Mouse (Mus musculus): Measurements from ENCODE around the gene Ptprt. TPM values are rescaled to one million over a fixed set of nuclear protein-coding genes. Genes with fewer than 3 reads are reported as not detected.

Gene Ptprt
- polyA plus RNA-seq, 1 experiment from 2014 or later: 0.26 TPM

DNA sequence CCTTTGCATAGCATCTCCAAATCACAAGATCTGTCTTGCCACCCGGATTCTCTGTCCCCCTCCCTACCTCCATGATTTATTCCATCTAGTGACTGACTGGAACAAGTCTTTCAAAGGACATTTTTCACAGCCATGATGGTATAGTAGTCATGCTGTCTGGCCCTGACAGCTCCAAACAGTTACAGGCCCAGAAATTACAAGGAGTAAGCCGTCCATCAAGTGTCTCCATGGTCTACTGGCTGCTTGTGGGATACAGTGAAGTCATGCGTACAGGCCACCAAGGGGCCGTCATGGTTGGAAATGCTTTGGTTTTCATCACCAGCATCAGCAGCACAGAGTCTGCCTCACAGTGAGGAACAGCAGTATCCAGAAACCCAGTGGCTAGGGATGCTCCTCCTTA lies 156.1 kb downstream of the Ptprt start:
- no peak overlapping the region for H3K4me2 ChIP-seq (ENCODE audit: low read depth, low read length)
- no peaks in the 10 kb centered on the region for H3K36me3 ChIP-seq (ENCODE audit: control insufficient read depth, insufficient read depth, low read length)
- no peak overlapping the region for H3K27ac ChIP-seq (ENCODE audit: low read length)
- H3K27me3 ChIP-seq (ENCODE audit: control insufficient read depth, insufficient read depth, low read length): no peaks in the 10 kb centered on the region
- WGBS: 81% methylated on average over 4 of the region's 4 CpGs
- H3K4me1 ChIP-seq (ENCODE audit: control insufficient read depth, insufficient read depth, low read length): no peaks in the 10 kb centered on the region
- no peak overlapping the region for H3K4me3 ChIP-seq (replicated peaks; ENCODE audit: low read length)
- no peak for ATAC-seq (ENCODE audit: insufficient read depth, low FRiP score)
- H3K9ac ChIP-seq (ENCODE audit: low read length): no peak overlapping the region
- H3K9me3 ChIP-seq (replicated peaks; ENCODE audit: control insufficient read depth, low read length): no peaks in the 10 kb centered on the region

DNA sequence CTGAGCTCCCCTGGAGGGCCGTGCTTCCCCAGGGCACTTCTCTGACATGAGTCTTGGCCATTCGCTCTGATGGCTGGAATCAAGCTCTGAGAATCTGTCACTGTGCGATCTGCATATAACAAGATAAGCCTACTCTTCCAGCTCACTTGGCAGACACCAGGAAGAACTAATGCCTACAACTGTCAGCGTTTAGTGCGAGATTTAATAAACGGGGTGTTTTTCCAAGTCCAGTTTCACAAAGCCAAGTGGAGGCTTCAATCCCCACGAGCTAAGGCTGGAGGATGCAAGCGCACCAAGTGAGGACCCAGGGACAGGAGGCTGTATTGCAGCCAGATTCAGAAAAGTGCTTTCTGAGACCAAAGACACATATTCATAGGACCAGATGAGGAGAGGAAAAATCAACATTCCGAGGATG lies 161.4 kb downstream of the Ptprt start:
- no peak for ATAC-seq (ENCODE audit: insufficient read depth, low FRiP score)
- Histone ChIP-seq H3K9ac (ENCODE audit: low read length) (no peak overlapping the region), H3K9me3 (replicated peaks; ENCODE audit: control insufficient read depth, low read length) (no peaks in the 10 kb centered on the region), H3K27ac (ENCODE audit: low read length) (no peak overlapping the region), H3K36me3 (ENCODE audit: control insufficient read depth, insufficient read depth, low read length) (no peaks in the 10 kb centered on the region), H3K27me3 (ENCODE audit: control insufficient read depth, insufficient read depth, low read length) (no peaks in the 10 kb centered on the region), H3K4me3 (replicated peaks; ENCODE audit: low read length) (no peak overlapping the region), H3K4me1 (ENCODE audit: control insufficient read depth, insufficient read depth, low read length) (no peaks in the 10 kb centered on the region), H3K4me2 (ENCODE audit: low read depth, low read length) (no peak overlapping the region)
- 77% methylated on average over 9 of the region's 9 CpGs for WGBS

DNA sequence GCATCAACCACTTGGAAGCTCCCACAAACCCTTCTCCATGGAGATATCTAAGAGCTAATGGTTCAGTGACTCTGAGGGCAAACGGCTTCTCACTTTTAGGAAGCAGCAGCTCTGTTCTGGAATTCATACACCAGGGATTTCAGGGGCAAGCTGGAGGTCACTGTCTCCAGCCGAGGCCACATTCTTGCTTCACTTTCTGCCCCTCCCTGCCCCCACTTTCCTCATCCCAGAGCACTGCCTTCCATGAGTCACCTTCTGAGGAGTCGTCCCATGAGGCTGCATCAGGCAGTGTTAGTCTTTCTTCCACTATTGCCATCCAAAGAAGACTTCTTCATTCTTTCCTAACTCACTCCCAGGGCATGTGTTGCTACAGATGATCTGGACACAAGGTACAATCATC lies 162.8 kb downstream of the Ptprt start:
- H3K27ac ChIP-seq (ENCODE audit: low read length): no peak overlapping the region
- H3K4me1 ChIP-seq (ENCODE audit: control insufficient read depth, insufficient read depth, low read length): no peaks in the 10 kb centered on the region
- no peaks in the 10 kb centered on the region for H3K27me3 ChIP-seq (ENCODE audit: control insufficient read depth, insufficient read depth, low read length)
- ATAC-seq (ENCODE audit: insufficient read depth, low FRiP score): no peak
- no peaks in the 10 kb centered on the region for H3K9me3 ChIP-seq (replicated peaks; ENCODE audit: control insufficient read depth, low read length)
- no peaks in the 10 kb centered on the region for H3K36me3 ChIP-seq (ENCODE audit: control insufficient read depth, insufficient read depth, low read length)
- no peak overlapping the region for H3K4me2 ChIP-seq (ENCODE audit: low read depth, low read length)
- H3K9ac ChIP-seq (ENCODE audit: low read length): no peak overlapping the region
- no peak overlapping the region for H3K4me3 ChIP-seq (replicated peaks; ENCODE audit: low read length)
- 47% methylated on average over 3 of the region's 3 CpGs for WGBS

DNA sequence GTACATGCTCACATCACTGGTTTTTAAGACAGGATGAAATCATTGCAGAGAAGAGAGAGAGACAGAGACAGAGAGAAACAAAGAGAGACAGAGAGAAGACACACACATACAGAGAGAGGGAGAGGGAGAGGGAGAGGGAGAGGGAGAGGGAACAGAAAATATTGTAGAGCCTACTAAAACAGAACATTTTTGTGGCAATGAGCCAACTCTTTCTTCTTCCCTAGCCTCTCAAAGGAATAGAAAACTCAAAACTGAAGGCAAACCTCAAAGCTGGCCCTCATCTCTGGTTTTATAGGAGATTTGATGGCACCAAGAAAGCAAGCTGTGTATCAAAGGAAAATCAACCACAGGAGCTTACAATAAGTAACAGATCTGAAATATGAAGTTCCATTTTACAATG lies 176.9 kb downstream of the Ptprt start:
- ATAC-seq (ENCODE audit: insufficient read depth, low FRiP score): no peak
- Histone ChIP-seq H3K36me3 (ENCODE audit: control insufficient read depth, insufficient read depth, low read length) (no peaks in the 10 kb centered on the region), H3K4me3 (replicated peaks; ENCODE audit: low read length) (no peak overlapping the region), H3K27ac (ENCODE audit: low read length) (no peak overlapping the region), H3K4me2 (ENCODE audit: low read depth, low read length) (no peak overlapping the region), H3K9ac (ENCODE audit: low read length) (no peak overlapping the region), H3K9me3 (replicated peaks; ENCODE audit: control insufficient read depth, low read length) (no peaks in the 10 kb centered on the region), H3K4me1 (ENCODE audit: control insufficient read depth, insufficient read depth, low read length) (no peaks in the 10 kb centered on the region), H3K27me3 (ENCODE audit: control insufficient read depth, insufficient read depth, low read length) (no peaks in the 10 kb centered on the region)

DNA sequence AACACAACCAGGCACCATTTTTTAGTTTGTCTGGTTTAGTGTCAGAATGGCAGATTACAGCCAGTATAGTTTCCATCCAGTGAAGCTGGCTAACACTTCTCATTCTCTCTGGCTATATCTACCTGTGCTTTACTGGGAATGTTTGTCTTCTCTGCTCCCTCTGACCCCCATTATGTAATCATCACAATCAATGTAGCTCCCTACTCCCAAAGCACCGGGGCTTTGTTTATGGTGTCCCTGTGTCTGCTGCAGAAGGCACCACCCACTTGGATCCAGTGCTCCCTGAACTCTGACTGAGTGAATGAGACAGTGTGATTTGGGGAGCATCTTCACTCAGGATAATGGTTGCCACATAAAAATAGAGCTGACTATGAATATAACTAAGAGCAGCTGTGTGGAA lies 217.8 kb downstream of the Ptprt start:
- H3K27me3 ChIP-seq (ENCODE audit: control insufficient read depth, insufficient read depth, low read length): no peaks in the 10 kb centered on the region
- H3K36me3 ChIP-seq (ENCODE audit: control insufficient read depth, insufficient read depth, low read length): no peaks in the 10 kb centered on the region
- 13% methylated on average over 1 of the region's 1 CpGs for WGBS
- H3K4me1 ChIP-seq (ENCODE audit: control insufficient read depth, insufficient read depth, low read length): no peaks in the 10 kb centered on the region
- H3K4me3 ChIP-seq (replicated peaks; ENCODE audit: low read length): no peak overlapping the region
- no peak overlapping the region for H3K27ac ChIP-seq (ENCODE audit: low read length)
- H3K9me3 ChIP-seq (replicated peaks; ENCODE audit: control insufficient read depth, low read length): no peaks in the 10 kb centered on the region
- no peak for ATAC-seq (ENCODE audit: insufficient read depth, low FRiP score)
- no peak overlapping the region for H3K4me2 ChIP-seq (ENCODE audit: low read depth, low read length)
- H3K9ac ChIP-seq (ENCODE audit: low read length): no peak overlapping the region

DNA sequence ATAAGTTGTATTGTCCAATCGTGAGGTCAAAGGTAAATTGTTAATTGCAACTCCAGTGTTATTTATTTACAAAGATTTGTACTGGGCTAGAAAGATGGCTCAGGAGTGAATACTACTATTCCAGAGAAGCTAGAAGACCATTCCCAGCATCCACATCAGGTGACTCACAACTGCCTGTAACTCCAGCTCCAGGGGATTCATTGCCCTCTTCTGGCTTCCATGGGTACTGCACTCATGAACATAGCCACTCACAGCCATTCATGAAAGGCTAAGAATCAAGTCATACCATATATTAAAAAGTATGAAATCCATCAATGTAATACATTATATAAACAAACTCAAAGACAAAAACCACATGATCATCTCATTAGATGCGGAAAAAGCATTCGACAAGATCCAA lies 224.3 kb downstream of the Ptprt start:
- Histone ChIP-seq H3K9me3 (replicated peaks; ENCODE audit: control insufficient read depth, low read length) (no peaks in the 10 kb centered on the region), H3K9ac (ENCODE audit: low read length) (no peak overlapping the region), H3K4me2 (ENCODE audit: low read depth, low read length) (no peak overlapping the region), H3K4me3 (replicated peaks; ENCODE audit: low read length) (no peak overlapping the region), H3K36me3 (ENCODE audit: control insufficient read depth, insufficient read depth, low read length) (no peaks in the 10 kb centered on the region), H3K27ac (ENCODE audit: low read length) (no peak overlapping the region), H3K4me1 (ENCODE audit: control insufficient read depth, insufficient read depth, low read length) (no peaks in the 10 kb centered on the region), H3K27me3 (ENCODE audit: control insufficient read depth, insufficient read depth, low read length) (no peaks in the 10 kb centered on the region)
- 88% methylated on average over 3 of the region's 3 CpGs for WGBS
- no peak for ATAC-seq (ENCODE audit: insufficient read depth, low FRiP score)

DNA sequence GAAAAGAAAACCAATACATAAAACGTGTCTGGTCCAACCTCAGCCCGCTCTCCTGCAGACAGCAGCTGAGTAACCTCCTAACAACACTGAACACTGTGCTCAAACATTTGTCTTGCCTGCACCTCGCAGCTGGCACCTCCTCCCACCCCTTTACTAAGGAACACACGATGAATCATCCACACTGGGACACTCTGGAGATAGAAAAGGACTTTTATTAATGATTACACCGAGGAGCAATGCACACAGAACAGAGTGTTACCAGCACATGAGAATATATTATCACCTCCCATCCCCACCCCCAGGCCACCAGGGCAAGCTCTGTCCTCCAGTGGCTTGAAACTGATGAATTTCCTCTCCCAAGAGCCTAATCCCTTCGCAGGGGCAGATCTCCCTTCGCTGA lies 230.8 kb downstream of the Ptprt start:
- no peaks in the 10 kb centered on the region for H3K27me3 ChIP-seq (ENCODE audit: control insufficient read depth, insufficient read depth, low read length)
- H3K36me3 ChIP-seq (ENCODE audit: control insufficient read depth, insufficient read depth, low read length): no peaks in the 10 kb centered on the region
- ATAC-seq (ENCODE audit: insufficient read depth, low FRiP score): no peak
- H3K4me3 ChIP-seq (replicated peaks; ENCODE audit: low read length): no peak overlapping the region
- 20% methylated on average over 7 of the region's 7 CpGs for WGBS
- H3K9ac ChIP-seq (ENCODE audit: low read length): no peak overlapping the region
- H3K27ac ChIP-seq (ENCODE audit: low read length): no peak overlapping the region
- H3K4me1 ChIP-seq (ENCODE audit: control insufficient read depth, insufficient read depth, low read length): no peaks in the 10 kb centered on the region
- H3K9me3 ChIP-seq (replicated peaks; ENCODE audit: control insufficient read depth, low read length): no peaks in the 10 kb centered on the region
- H3K4me2 ChIP-seq (ENCODE audit: low read depth, low read length): no peak overlapping the region

DNA sequence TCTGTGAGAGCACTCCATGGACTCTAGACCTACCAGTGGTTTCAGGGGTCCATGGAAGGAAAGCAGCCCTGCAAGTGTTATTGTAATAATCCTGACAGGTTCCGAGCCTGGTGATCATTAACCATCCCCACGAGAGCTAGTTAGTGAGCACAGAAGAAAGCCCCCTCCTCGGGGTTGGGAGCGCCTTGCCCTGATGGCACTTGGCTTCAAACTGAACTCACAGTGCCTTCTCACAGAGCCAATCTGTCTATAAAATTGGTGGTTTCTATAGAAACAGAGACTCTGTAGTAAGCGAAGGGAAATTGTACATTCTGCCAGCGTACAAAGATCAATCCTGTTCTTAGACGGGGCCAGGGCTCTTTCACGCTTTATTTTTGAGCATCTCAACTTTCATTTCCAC lies 234.8 kb downstream of the Ptprt start:
- 85% methylated on average over 8 of the region's 8 CpGs for WGBS
- Histone ChIP-seq H3K9me3 (replicated peaks; ENCODE audit: control insufficient read depth, low read length) (no peaks in the 10 kb centered on the region), H3K4me2 (ENCODE audit: low read depth, low read length) (no peak overlapping the region), H3K9ac (ENCODE audit: low read length) (no peak overlapping the region), H3K36me3 (ENCODE audit: control insufficient read depth, insufficient read depth, low read length) (no peaks in the 10 kb centered on the region), H3K4me3 (replicated peaks; ENCODE audit: low read length) (no peak overlapping the region), H3K27me3 (ENCODE audit: control insufficient read depth, insufficient read depth, low read length) (no peaks in the 10 kb centered on the region), H3K4me1 (ENCODE audit: control insufficient read depth, insufficient read depth, low read length) (no peaks in the 10 kb centered on the region), H3K27ac (ENCODE audit: low read length) (no peak overlapping the region)
- no peak for ATAC-seq (ENCODE audit: insufficient read depth, low FRiP score)

DNA sequence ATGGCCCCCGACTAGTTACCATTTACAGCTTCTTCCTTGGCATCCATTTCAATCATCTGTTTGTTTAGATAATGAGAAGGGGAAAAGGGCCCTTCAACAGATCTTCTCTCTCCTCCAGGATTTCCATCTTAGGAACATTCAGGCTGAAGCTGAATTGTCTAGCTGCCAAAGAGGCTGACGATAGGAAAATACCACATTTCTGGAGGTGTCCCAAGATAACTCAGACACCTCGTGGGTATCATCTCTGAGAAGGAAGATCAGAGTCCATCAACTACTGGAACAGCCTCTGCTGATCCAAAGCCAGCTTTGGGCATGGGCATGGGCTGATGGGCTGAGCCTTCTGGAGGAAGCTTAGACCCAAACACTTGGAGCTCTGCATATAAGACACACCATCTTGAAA lies 242.8 kb downstream of the Ptprt start:
- Histone ChIP-seq H3K9me3 (replicated peaks; ENCODE audit: control insufficient read depth, low read length) (no peaks in the 10 kb centered on the region), H3K27me3 (ENCODE audit: control insufficient read depth, insufficient read depth, low read length) (no peaks in the 10 kb centered on the region)
- WGBS: 69% methylated on average over 3 of the region's 3 CpGs

More for the DNA sequence above, 242.8 kb downstream of the Ptprt start:
- Histone ChIP-seq H3K4me1 (ENCODE audit: control insufficient read depth, insufficient read depth, low read length) (no peaks in the 10 kb centered on the region), H3K4me3 (replicated peaks; ENCODE audit: low read length) (no peak overlapping the region), H3K27ac (ENCODE audit: low read length) (no peak overlapping the region), H3K4me2 (ENCODE audit: low read depth, low read length) (no peak overlapping the region), H3K36me3 (ENCODE audit: control insufficient read depth, insufficient read depth, low read length) (no peaks in the 10 kb centered on the region), H3K9ac (ENCODE audit: low read length) (no peak overlapping the region)
- ATAC-seq (ENCODE audit: insufficient read depth, low FRiP score): no peak

All from stomach, embryonic 16.5 days (tissue).